Comparison of ENCODE assay signal across 20 mouse cellular contexts in genomic region chr6:146283981-146284380, GRCm38 (mm10).
DNase-seq lines count a peak whose midpoint lies in the region; ATAC-seq and TF ChIP-seq lines count a peak whose summit lies in the region.
"Had no signal": no experiment of that assay in that cellular context is flagged by ENCODE, and none has a peak within 500 bp of the region (broad histone marks: within the 10 kb centered on the region; RNA-seq: fewer than 3 reads in every experiment).

No protein-coding gene starts in this region.

- H3K27ac ChIP-seq in intestine, embryonic 14.5 days (ENCODE audit: low read depth), result no peak overlapping the region
- H3K27ac ChIP-seq in intestine, postnatal 0 days (ENCODE audit: low read depth, low read length), result no peak overlapping the region
- H3K27ac ChIP-seq in neural tube, embryonic 13.5 days (replicated peaks), result peak overlapping the region; percentile 54; the same call in 1 of the 2 replicates
- 0 out of 2 replicates have a peak overlapping the region, but pooled peaks have one; percentile 40 for H3K27ac ChIP-seq in embryonic facial prominence, embryonic 10.5 days (replicated peaks)
- H3K27ac ChIP-seq: heart, embryonic 13.5 days; liver, embryonic 14.5 days; lung, embryonic 15.5 days had no signal

- H3K4me3 ChIP-seq in intestine, embryonic 14.5 days (ENCODE audit: low read depth, low read length), result no peak overlapping the region
- H3K4me3 ChIP-seq in intestine, postnatal 0 days (ENCODE audit: low read depth, low read length), result no peak overlapping the region
- H3K4me3 ChIP-seq in neural tube, embryonic 13.5 days, result no peak overlapping the region
- no peak overlapping the region for H3K4me3 ChIP-seq in embryonic facial prominence, embryonic 10.5 days
- H3K4me3 ChIP-seq: heart, embryonic 13.5 days; lung, embryonic 15.5 days had no signal

- ATAC-seq in intestine, embryonic 14.5 days (replicated peaks; ENCODE audit: low FRiP score, low TSS enrichment, low read depth), result no peak
- ATAC-seq in intestine, postnatal 0 days, result no peak
- no peak for ATAC-seq in neural tube, embryonic 13.5 days (ENCODE audit: low read depth)
- ATAC-seq: forebrain, embryonic 16.5 days; hindbrain, embryonic 16.5 days had no signal

- H3K4me2 ChIP-seq in intestine, embryonic 14.5 days (ENCODE audit: low read length), result no peak overlapping the region
- no peak overlapping the region for H3K4me2 ChIP-seq in intestine, postnatal 0 days (replicated peaks; ENCODE audit: low read depth)
- no peak overlapping the region for H3K4me2 ChIP-seq in neural tube, embryonic 13.5 days
- H3K4me2 ChIP-seq: heart, embryonic 13.5 days; lung, embryonic 15.5 days had no signal

- no peak overlapping the region for H3K9ac ChIP-seq in intestine, embryonic 14.5 days (ENCODE audit: low read length)
- H3K9ac ChIP-seq in intestine, postnatal 0 days (ENCODE audit: low read depth, low read length), result no peak overlapping the region
- H3K9ac ChIP-seq in neural tube, embryonic 13.5 days, result no peak overlapping the region
- H3K9ac ChIP-seq: heart, embryonic 13.5 days; liver, embryonic 14.5 days; lung, embryonic 15.5 days had no signal

- 25% methylated on average over 7 of the region's 7 CpGs for WGBS in intestine, embryonic 14.5 days
- 53% methylated on average over 7 of the region's 7 CpGs for WGBS in intestine, postnatal 0 days
- WGBS in neural tube, embryonic 13.5 days, result 75% methylated on average over 7 of the region's 7 CpGs
- whole genome bisulfite sequencing in embryonic facial prominence, embryonic 10.5 days, result 88% methylated on average over 7 of the region's 7 CpGs

- no peaks in the 10 kb centered on the region for H3K36me3 ChIP-seq in intestine, embryonic 14.5 days (ENCODE audit: control insufficient read depth, insufficient read depth, low read length)
- H3K36me3 ChIP-seq in intestine, postnatal 0 days (ENCODE audit: control insufficient read depth, insufficient read depth), result no peaks in the 10 kb centered on the region
- H3K36me3 ChIP-seq in neural tube, embryonic 13.5 days, result no peaks in the 10 kb centered on the region
- H3K36me3 ChIP-seq in embryonic facial prominence, embryonic 10.5 days (replicated peaks), result no peaks in the 10 kb centered on the region
- H3K36me3 ChIP-seq: lung, embryonic 15.5 days had no signal

- H3K27me3 ChIP-seq in intestine, embryonic 14.5 days (replicated peaks; ENCODE audit: control insufficient read depth, insufficient read depth, low read length), result no peaks in the 10 kb centered on the region
- H3K27me3 ChIP-seq in intestine, postnatal 0 days (replicated peaks; ENCODE audit: control insufficient read depth, insufficient read depth, low read length), result no peaks in the 10 kb centered on the region
- no peaks in the 10 kb centered on the region for H3K27me3 ChIP-seq in neural tube, embryonic 13.5 days
- H3K27me3 ChIP-seq in embryonic facial prominence, embryonic 10.5 days (replicated peaks; ENCODE audit: low read depth, poor library complexity, severe bottlenecking), result no peaks in the 10 kb centered on the region
- H3K27me3 ChIP-seq: heart, embryonic 13.5 days; lung, embryonic 15.5 days had no signal

- peaks cover 14% of the 10 kb centered on the region for H3K4me1 ChIP-seq in intestine, embryonic 14.5 days (replicated peaks; ENCODE audit: control insufficient read depth, insufficient read depth, low read length)
- H3K4me1 ChIP-seq in intestine, postnatal 0 days (replicated peaks; ENCODE audit: control insufficient read depth, insufficient read depth, low read length), result 0 out of 2 replicates have a peak, but pooled peaks cover 3% of the 10 kb centered on the region
- H3K4me1 ChIP-seq in neural tube, embryonic 13.5 days (replicated peaks), result no peaks in the 10 kb centered on the region; the same call in 1 of the 2 replicates
- H3K4me1 ChIP-seq in embryonic facial prominence, embryonic 10.5 days, result 0 out of 2 replicates have a peak, but pooled peaks cover 6% of the 10 kb centered on the region
- H3K4me1 ChIP-seq: lung, embryonic 15.5 days had no signal

- DNase-seq in intestine, embryonic 14.5 days (ENCODE audit: low spot score), result peak; percentile 54
- DNase-seq in neural tube, embryonic 10.5 days (ENCODE audit: extremely low spot score, low spot score), result no peak
- no peak for DNase-seq in embryonic facial prominence, embryonic 10.5 days (ENCODE audit: low spot score)
- DNase-seq in thymus, postnatal 25 days, result peak; percentile 42
- DNase-seq in embryo, embryonic 9.5 days (ENCODE audit: extremely low spot score), result no peak
- DNase-seq: adrenal gland, adult 2 months; B cell, adult 2 months; cerebellum, adult 8-10 months; kidney, adult 11 months; layer of hippocampus, postnatal 36 days; lung, postnatal 4 days; right cerebral cortex, adult 18-20 months; spleen, adult 18-20 months had no signal

- peaks cover 4% of the 10 kb centered on the region for H3K9me3 ChIP-seq in intestine, embryonic 14.5 days (ENCODE audit: control insufficient read depth, low read length)
- H3K9me3 ChIP-seq in intestine, postnatal 0 days (ENCODE audit: control insufficient read depth), result no peaks in the 10 kb centered on the region
- no peaks in the 10 kb centered on the region for H3K9me3 ChIP-seq in neural tube, embryonic 13.5 days
- peaks cover 6% of the 10 kb centered on the region; the same call in 1 of the 2 replicates for H3K9me3 ChIP-seq in embryonic facial prominence, embryonic 10.5 days
- H3K9me3 ChIP-seq: lung, embryonic 15.5 days had no signal

- no peak for TF ChIP-seq CTCF in intestine, postnatal 0 days (IDR thresholded peaks at IDR 0.05; ENCODE audit: low read depth)

Comparison
In these comparisons a context has a peak if more than half of its experiments do, and no peak if none do; other contexts are left out.
1. DNase-seq: peak in intestine, embryonic 14.5 days (single experiment) and thymus, postnatal 25 days (single experiment); none in neural tube, embryonic 10.5 days (single experiment), embryonic facial prominence, embryonic 10.5 days (single experiment) and embryo, embryonic 9.5 days (single experiment).
2. H3K27ac ChIP-seq: peak in neural tube, embryonic 13.5 days (single experiment) and embryonic facial prominence, embryonic 10.5 days (single experiment); none in intestine, embryonic 14.5 days (single experiment) and intestine, postnatal 0 days (single experiment).